ENCODE assay signal across 11 mouse cellular contexts in genomic region chr11:63134021-63134420, GRCm38 (mm10). TPM values are rescaled to one million over a fixed set of nuclear protein-coding genes. Genes with fewer than 3 reads are reported as not detected.
DNase-seq lines count a peak whose midpoint lies in the region; ATAC-seq and TF ChIP-seq lines count a peak whose summit lies in the region.
"Had no signal": no experiment of that assay in that cellular context is flagged by ENCODE, and none has a peak within 500 bp of the region (broad histone marks: within the 10 kb centered on the region; RNA-seq: fewer than 3 reads in every experiment).

No protein-coding gene starts in this region.

- WGBS in kidney, adult 2 months = 93% methylated on average over 5 of the region's 5 CpGs
- 89% methylated on average over 5 of the region's 5 CpGs for WGBS in neural tube, embryonic 12.5 days
- 87% methylated on average over 5 of the region's 5 CpGs for WGBS in intestine, embryonic 15.5 days
- WGBS in stomach, embryonic 16.5 days = 83% methylated on average over 5 of the region's 5 CpGs

- no peak for ATAC-seq in neural tube, embryonic 12.5 days (ENCODE audit: low FRiP score, low read depth)
- no peak for ATAC-seq in intestine, embryonic 15.5 days
- ATAC-seq in stomach, embryonic 16.5 days (ENCODE audit: insufficient read depth, low FRiP score) = no peak
- ATAC-seq: forebrain, embryonic 13.5 days had no signal

- H3K27me3 ChIP-seq in kidney, adult 2 months (replicated peaks; ENCODE audit: control insufficient read depth, insufficient read depth, low read length) = no peaks in the 10 kb centered on the region
- peaks cover 57% of the 10 kb centered on the region for H3K27me3 ChIP-seq in neural tube, embryonic 12.5 days (replicated peaks)
- H3K27me3 ChIP-seq in intestine, embryonic 15.5 days (replicated peaks) = peaks cover 27% of the 10 kb centered on the region; the same call in 1 of the 2 replicates
- H3K27me3 ChIP-seq in stomach, embryonic 16.5 days (ENCODE audit: control insufficient read depth, insufficient read depth, low read length) = peaks cover 2% of the 10 kb centered on the region; the same call in 1 of the 2 replicates

- TF ChIP-seq POLR2A in kidney, adult 2 months (IDR thresholded peaks at IDR 0.05; ENCODE audit: low read depth, low read length) = no peak

- H3K4me2 ChIP-seq in neural tube, embryonic 12.5 days (replicated peaks) = 0 out of 2 replicates have a peak overlapping the region, but pooled peaks have one; percentile 96
- peak overlapping the region; percentile 82 for H3K4me2 ChIP-seq in intestine, embryonic 15.5 days (replicated peaks)
- peak overlapping the region; percentile 63 for H3K4me2 ChIP-seq in stomach, embryonic 16.5 days (ENCODE audit: low read depth, low read length)

- peaks cover 9% of the 10 kb centered on the region; the same call in 1 of the 2 replicates for H3K4me1 ChIP-seq in kidney, adult 2 months (ENCODE audit: control insufficient read depth, insufficient read depth, low read length)
- H3K4me1 ChIP-seq in neural tube, embryonic 12.5 days = peaks cover 33% of the 10 kb centered on the region
- peaks cover 30% of the 10 kb centered on the region for H3K4me1 ChIP-seq in intestine, embryonic 15.5 days (replicated peaks)
- peaks cover 30% of the 10 kb centered on the region for H3K4me1 ChIP-seq in stomach, embryonic 16.5 days (ENCODE audit: control insufficient read depth, insufficient read depth, low read length)

- no peaks in the 10 kb centered on the region for H3K36me3 ChIP-seq in kidney, adult 2 months (ENCODE audit: control insufficient read depth, insufficient read depth, low read length)
- H3K36me3 ChIP-seq in neural tube, embryonic 12.5 days = no peaks in the 10 kb centered on the region
- no peaks in the 10 kb centered on the region for H3K36me3 ChIP-seq in intestine, embryonic 15.5 days
- H3K36me3 ChIP-seq in stomach, embryonic 16.5 days (ENCODE audit: control insufficient read depth, insufficient read depth, low read length) = no peaks in the 10 kb centered on the region

- no peak overlapping the region for H3K9ac ChIP-seq in neural tube, embryonic 12.5 days
- no peak overlapping the region for H3K9ac ChIP-seq in intestine, embryonic 15.5 days
- H3K9ac ChIP-seq in stomach, embryonic 16.5 days (ENCODE audit: low read length) = no peak overlapping the region
- H3K9ac ChIP-seq: forebrain, embryonic 13.5 days had no signal

- no peak for TF ChIP-seq CTCF in kidney, adult 2 months (conservative IDR thresholded peaks at IDR 0.05; ENCODE audit: insufficient read depth, insufficient read length, low read depth, low read length)

- H3K9me3 ChIP-seq in neural tube, embryonic 12.5 days = no peaks in the 10 kb centered on the region
- H3K9me3 ChIP-seq in intestine, embryonic 15.5 days = no peaks in the 10 kb centered on the region
- no peaks in the 10 kb centered on the region for H3K9me3 ChIP-seq in stomach, embryonic 16.5 days (replicated peaks; ENCODE audit: control insufficient read depth, low read length)
- H3K9me3 ChIP-seq: forebrain, embryonic 13.5 days had no signal

- no peak overlapping the region for H3K27ac ChIP-seq in kidney, adult 2 months (ENCODE audit: insufficient read depth, low read depth, low read length)
- H3K27ac ChIP-seq in neural tube, embryonic 12.5 days = no peak overlapping the region
- no peak overlapping the region for H3K27ac ChIP-seq in intestine, embryonic 15.5 days
- no peak overlapping the region for H3K27ac ChIP-seq in stomach, embryonic 16.5 days (ENCODE audit: low read length)
- H3K27ac ChIP-seq: forebrain, embryonic 13.5 days had no signal

- peak; percentile 16 for DNase-seq in kidney, adult 2 months
- DNase-seq in kidney, postnatal 14 days = no peak
- DNase-seq in neural tube, embryonic 10.5 days (ENCODE audit: extremely low spot score, low spot score) = no peak
- no peak for DNase-seq in left cerebral cortex, adult 8-10 months (ENCODE audit: low spot score in 2 of 2)
- DNase-seq: cerebellum, adult 18-20 months; gastrocnemius, postnatal 25 days; kidney, postnatal 10 days had no signal

- no peak overlapping the region for H3K4me3 ChIP-seq in kidney, adult 2 months (ENCODE audit: insufficient read depth, low read depth, low read length)
- H3K4me3 ChIP-seq in neural tube, embryonic 12.5 days = no peak overlapping the region
- H3K4me3 ChIP-seq in intestine, embryonic 15.5 days (replicated peaks) = no peak overlapping the region
- H3K4me3 ChIP-seq in stomach, embryonic 16.5 days (replicated peaks; ENCODE audit: low read length) = peak overlapping the region; percentile 65

RNA-seq across cellular contexts. Expression of gene Pmp22, which starts 5.2 kb away (rescaled TPM):
- polyA plus RNA-seq in kidney, adult 2 months (2012; rRNA removed) = 31.1 and 32.5 TPM in 2 replicates
- polyA plus RNA-seq in neural tube, embryonic 12.5 days (2016; fragmentation: Nextera tagmentation; extraction: Ambion mirVana) = 29.8 and 31.7 TPM in 2 replicates
- 111 and 115 TPM in 2 replicates for polyA plus RNA-seq in intestine, embryonic 15.5 days (2015; fragmentation: Nextera tagmentation; extraction: Ambion mirVana)
- 200 and 221 TPM in 2 replicates for polyA plus RNA-seq in stomach, embryonic 16.5 days (2015; fragmentation: Nextera tagmentation; extraction: Ambion mirVana)
- 10 to 100 TPM; 37.8 to 50.7 (median 45.0) TPM for total RNA-seq in left cerebral cortex, adult 8-10 months (2022)
